Mouse (Mus musculus) cortical plate, adult 2 months (tissue): ENCODE measurements at regions not wholly inside any gene's neighbourhood (a gene's known extent, or its start where the extent isn't known, plus 50 kb on each side); places are given as distances from the start of the nearest gene placed in this dataset.

Source experiments
- CTCF ChIP-seq: fragments of 200-500 bp; IDR thresholded peaks from 2 replicates; pipeline ENCODE4 v1.5.1; 2011; ENCODE audit warnings: mild to moderate bottlenecking, control low read depth, low read length; ENCODE audit not compliant: insufficient read depth; ENCODE audit errors: extremely low read depth
- POLR2A ChIP-seq: fragments of 200-500 bp; IDR thresholded peaks from 2 replicates; pipeline ENCODE4 v1.6.1; 2011; ENCODE audit warnings: mild to moderate bottlenecking, low read length, control low read depth; ENCODE audit not compliant: insufficient read depth; ENCODE audit errors: extremely low read depth

- TF ChIP-seq CTCF (no peak), POLR2A (no peak)
Observed at GRCm38 (mm10) chr5:120288036-120288684, 143.3 kb upstream of the Lhx5 start.
